Mouse (Mus musculus): Measurements from ENCODE around the gene Sh3bgrl2.

The Sh3bgrl2 gene

GRCm38 (mm10) chr9:83560670-83561069 lies 12.5 kb downstream of the Sh3bgrl2 start:
- DNase-seq (ENCODE audit: low spot score in 2 of 2), result no peak

DNA sequence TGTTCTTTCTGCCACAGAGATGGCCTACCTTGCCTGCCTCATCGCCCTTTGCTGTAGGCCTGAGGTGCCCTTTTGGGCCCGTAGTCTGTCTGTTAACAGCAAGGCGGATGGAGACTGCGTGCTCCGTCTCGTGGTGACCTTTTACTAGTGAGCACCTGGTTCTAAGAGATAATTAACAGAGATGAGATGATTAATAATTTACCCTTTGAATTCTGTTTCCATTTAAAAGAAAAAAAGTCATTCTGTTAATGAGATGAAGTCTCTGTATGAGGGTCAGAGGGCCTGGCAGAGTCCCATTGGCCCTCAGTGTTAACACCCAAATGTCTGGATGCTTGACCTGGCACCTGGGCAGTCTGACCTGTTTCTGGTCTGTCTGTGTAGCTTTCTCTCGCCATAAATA lies 14.8 kb downstream of the Sh3bgrl2 start:
- no peak for DNase-seq (ENCODE audit: low spot score in 2 of 2)

GRCm38 (mm10) chr9:83563808-83564549 lies 15.9 kb downstream of the Sh3bgrl2 start:
- no peak for DNase-seq (ENCODE audit: low spot score in 2 of 2)

DNA sequence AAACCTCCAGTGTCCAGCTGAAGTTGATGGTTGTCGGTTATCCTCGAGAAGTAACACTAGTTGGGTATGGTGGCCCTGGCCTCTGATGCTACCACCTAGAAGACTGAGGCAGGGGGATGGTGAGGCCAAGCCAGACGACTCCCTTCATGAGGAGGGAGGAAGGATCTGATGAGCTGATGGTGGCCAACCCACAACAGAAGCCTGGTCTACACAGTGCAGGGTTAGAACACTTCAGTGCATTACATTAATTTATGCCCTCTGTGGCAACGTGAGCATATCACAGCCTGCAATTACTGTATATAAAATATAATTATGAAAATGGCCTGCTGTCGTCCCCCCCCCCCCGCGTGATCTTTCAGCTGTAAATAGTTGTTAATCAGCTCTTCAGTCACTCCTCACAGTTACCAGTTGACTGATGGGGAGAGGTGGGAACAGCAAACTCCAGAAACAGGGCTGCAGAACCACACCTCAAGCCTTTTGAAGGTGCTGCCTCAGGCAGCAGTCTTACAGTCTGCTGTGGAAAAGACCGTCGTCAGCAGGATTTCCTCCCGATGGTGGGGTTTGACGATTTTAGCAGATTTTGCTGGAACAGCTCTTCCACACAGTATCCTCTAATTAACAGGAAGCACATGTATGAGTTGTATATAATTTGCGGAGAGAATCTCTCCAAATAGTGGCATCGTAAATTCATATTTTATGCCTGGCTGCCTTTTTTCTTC lies 17.0 kb downstream of the Sh3bgrl2 start:
- no peak for DNase-seq (ENCODE audit: low spot score in 2 of 2)

GRCm38 (mm10) chr9:83566141-83566540 lies 18.0 kb downstream of the Sh3bgrl2 start:
- DNase-seq (ENCODE audit: low spot score in 2 of 2), result no peak

DNA sequence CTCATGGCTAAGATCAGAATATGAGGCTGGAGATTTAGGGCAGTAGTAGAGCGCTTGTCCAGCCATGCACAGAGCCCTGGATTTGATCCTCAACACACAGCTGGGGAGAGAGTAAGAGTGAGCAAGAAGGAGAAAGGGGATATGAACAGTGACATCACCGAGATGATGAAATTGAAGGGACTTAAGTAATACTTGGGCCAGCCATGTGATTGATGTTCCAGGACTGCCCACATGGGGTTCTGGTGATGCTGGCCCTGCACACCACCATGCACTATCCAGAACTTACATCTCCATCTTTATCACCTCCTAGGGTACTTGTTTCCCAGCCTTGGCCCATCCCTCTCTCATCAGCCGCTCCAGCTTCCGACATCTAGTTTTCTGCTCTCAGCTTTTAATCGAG lies 20.0 kb downstream of the Sh3bgrl2 start:
- DNase-seq (ENCODE audit: low spot score in 2 of 2), result no peak

DNA sequence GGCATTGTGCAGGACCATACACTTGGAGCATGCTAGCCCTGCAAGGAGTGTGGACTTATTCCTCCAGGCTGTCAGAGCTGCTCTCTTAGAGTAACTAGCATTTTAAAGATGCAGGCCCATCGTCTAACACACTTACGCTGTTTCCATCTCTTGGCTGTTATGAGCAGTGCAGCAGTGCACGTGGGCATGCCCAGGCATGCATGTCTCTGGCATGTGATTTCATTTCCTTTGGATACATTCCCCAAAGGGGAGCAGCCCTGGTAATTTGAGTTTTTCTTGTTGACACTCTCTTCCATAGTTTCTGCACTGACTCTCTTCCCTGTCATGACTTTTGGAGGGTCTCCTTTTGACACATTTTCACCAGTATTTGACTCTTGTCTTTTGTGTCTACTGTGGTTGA lies 20.8 kb downstream of the Sh3bgrl2 start:
- DNase-seq (ENCODE audit: low spot score in 2 of 2), result no peak

DNA sequence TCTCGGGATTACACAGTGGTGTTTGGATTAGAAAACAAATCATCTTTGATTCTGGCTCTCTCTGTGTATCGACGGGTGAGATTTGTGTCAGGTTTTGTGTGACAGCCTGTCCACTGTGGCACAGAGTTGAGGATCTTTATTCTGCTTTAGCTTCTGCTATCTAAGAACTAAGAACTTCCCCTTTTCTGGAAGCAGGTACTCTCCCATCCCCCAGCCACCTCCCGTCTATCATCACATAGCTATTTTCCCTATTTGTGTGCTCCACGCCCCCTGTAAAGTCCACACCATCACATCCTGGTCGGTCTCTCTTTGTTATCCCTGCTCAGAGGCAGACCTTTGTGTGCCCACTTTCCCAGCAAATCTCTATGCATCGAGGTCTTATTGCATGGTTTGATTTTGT lies 21.8 kb downstream of the Sh3bgrl2 start:
- no peak for DNase-seq (ENCODE audit: low spot score in 2 of 2)

GRCm38 (mm10) chr9:83571315-83571714 lies 23.2 kb downstream of the Sh3bgrl2 start:
- no peak for DNase-seq (ENCODE audit: low spot score in 2 of 2)

- DNase-seq (ENCODE audit: low spot score in 2 of 2), result no peak
These were observed 24.2 kb downstream of the Sh3bgrl2 start for GRCm38 (mm10) chr9:83572326-83572725.

DNA sequence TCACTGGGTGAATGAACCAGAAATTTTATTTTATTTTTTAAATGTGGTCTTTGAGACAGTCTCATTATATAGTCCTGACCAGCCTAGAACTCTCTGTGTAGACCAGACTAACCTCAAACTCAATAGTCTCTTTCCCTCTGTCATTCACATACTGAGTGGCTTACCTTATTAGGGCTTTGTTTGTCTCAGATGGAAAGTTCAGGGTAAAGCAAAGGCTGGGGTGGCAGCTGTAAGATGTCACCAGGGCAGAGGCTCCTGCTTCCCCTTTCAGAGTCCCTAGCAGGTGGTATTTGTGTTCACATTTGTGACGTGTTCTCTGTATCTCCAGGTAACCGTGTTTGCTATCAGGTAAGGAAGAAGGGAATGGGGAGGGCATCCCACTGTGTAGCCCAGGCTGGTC lies 24.7 kb downstream of the Sh3bgrl2 start:
- no peak for DNase-seq (ENCODE audit: low spot score in 2 of 2)

DNA sequence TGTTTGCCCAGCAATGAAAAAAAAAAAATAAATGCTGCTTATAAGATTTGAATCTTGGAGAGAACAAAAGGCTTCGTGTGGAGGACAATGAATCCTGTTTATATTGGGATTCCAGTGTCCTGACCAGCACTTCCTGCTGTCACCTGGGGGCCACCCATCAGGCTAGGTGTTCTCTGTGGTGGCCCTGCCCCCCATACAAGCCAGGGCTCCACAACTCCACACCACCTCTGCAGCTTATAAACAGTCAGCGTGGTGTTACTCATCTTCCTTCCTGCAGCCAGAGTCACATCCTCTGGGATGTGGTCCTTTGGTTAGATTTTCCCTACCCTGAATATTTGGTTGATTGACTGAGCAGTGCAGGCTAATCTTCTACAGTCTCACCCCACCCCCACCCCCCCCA lies 25.5 kb downstream of the Sh3bgrl2 start:
- no peak for DNase-seq (ENCODE audit: low spot score in 2 of 2)

DNA sequence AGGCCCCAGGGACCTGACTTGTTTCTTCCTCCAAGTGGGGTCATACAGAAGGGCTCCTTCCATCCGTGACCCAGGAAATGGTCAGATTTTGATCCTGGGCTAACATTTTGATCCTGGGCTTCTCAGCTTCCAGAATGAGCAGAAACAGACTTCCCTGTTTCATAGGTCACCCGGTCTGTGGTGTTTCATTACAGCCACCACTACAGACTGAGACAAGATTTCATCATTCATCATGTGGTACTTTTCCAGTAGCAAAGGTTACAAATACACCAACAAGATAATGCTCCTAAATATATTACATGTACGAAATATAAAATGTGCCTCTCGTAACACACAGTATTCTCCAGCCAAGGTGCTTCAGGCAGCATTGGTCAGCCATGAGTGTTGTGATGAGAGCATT lies 27.3 kb downstream of the Sh3bgrl2 start:
- no peak for DNase-seq (ENCODE audit: low spot score in 2 of 2)

- no peak for DNase-seq (ENCODE audit: low spot score in 2 of 2)
These were observed 28.0 kb downstream of the Sh3bgrl2 start for GRCm38 (mm10) chr9:83576018-83576688.

DNA sequence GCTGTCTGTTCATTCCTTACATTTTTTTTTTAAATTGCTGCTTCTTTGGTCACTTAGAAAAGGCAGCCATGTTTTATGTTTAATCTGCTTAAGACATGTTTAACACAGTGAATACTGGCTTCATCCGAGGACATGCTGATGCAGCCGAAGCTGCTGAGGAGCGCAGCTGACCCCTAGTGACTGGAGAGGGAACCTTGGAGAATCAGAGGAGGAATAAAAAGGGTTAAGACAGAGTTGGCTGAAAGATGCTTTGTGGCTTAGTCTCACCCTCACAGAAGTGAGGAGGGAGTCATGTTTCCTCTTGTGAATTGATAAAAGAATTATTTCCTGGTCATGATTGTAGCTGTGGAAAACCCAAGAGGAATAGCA lies 28.5 kb downstream of the Sh3bgrl2 start:
- DNase-seq (ENCODE audit: low spot score in 2 of 2), result no peak

DNA sequence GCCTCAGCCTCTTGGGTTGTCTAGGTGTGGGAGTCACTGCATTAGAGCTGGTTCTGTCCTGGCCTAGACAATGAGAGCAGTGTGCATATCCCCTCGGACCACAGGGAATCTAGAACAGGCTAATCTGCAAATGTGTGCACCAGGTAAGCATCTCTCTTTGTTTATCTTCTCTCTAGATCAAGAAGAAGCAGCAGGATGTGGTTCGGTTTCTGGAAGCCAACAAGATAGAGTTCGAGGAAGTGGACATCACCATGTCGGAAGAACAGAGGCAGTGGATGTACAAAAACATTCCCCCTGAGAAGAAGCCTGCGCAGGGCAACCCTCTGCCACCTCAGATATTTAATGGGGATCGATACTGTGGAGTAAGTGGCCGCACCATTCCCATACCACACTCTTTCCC lies 29.1 kb downstream of the Sh3bgrl2 start:
- no peak for DNase-seq (ENCODE audit: low spot score in 2 of 2)

DNA sequence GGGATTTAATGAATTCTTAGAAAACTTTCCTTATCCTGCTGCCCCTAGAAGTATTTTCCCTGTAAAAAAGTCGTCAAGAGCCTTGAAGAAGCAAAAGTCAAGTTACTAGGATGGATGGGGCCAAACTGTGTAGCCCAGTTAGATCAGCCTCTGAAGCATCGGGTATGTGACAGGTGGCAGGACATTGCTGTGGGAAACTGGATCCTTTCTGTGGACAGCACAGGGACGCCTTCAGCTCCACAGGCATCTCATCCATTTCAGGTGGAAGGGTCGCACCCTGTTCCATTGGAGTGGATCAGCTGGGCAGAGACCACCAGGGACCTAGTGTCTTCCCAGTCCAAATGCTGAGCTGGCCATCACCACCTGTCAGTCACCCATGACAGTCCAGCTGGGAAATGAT lies 30.9 kb downstream of the Sh3bgrl2 start:
- no peak for DNase-seq (ENCODE audit: low spot score in 2 of 2)

DNA sequence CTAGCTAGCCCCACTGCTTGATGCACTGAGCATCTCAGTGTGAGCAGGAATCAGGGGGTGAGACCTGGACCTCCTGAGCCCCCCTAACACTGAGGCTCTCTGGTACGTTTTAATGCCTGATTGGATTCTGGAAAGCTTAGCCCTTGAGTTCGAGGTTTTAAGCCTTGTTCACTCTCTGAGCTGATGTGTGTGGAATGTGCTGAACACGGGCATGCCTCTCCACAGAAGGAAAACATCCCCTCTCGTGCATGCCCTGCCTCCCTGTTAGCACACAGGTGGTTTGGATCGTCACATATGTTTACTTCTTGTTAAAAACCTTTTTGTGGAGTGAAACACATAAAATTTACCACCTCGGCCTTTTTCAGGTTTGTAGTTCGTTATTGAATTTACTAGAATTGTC lies 34.6 kb downstream of the Sh3bgrl2 start:
- DNase-seq (ENCODE audit: low spot score in 2 of 2), result no peak

DNA sequence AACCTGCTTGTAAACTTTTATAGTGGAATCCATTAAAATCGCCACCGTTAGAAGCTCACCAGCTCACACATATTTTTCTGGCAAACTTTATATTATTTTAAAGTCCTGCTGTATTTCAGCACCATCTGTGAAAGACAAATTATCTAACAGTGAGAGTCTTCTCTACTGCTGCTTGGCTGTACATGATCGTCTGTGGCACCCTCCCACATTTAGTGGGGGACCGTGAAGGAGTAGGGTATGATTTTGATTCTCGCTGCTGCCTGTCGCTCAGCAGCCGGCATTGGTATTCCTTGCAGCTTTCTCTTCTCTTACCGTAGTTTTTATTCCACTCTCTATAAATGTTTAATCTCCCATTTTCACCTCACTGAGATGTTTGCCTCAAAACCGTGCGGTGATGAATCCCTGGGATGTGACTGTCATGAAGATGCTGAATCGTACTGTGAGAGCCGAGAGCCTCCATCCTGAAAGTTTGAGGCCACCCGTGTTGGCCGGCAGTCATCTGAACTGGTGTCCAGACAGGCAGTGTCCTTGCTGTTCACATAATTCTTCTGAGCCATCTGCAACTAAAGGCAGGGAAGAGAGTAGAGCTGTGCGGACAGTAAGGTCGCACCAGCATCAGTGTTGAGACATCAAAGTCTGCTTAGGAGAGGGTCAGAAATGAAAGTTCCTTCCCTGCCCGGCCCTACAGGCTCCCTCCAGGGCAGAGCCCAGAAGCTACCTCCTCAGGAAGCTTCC lies 38.4 kb downstream of the Sh3bgrl2 start:
- peak in 1 of 2 experiments; percentile 39 for DNase-seq (ENCODE audit: low spot score in 2 of 2)

- DNase-seq (ENCODE audit: low spot score in 2 of 2), result no peak
These were observed 39.0 kb downstream of the Sh3bgrl2 start for GRCm38 (mm10) chr9:83587116-83587515.

GRCm38 (mm10) chr9:83589063-83589462 lies 40.9 kb downstream of the Sh3bgrl2 start:
- no peak for DNase-seq (ENCODE audit: low spot score in 2 of 2)

Measured in right cerebral cortex, adult 2 months (tissue).